Mouse (Mus musculus) layer of hippocampus, postnatal 14 days (tissue): ENCODE measurements around the gene Bcl10. TPM values are rescaled to one million over a fixed set of nuclear protein-coding genes. Genes with fewer than 3 reads are reported as not detected.
A peak's percentile ranks its signal among the peaks of the same experiment; 100 is the strongest.
"Not testable (repeated sequence)": the region's sequence is repeated elsewhere in the genome, so short reads cannot be mapped to it uniquely, and the experiment has no call there.

Experiments
- DNase-seq, 2 experiments: peaks; one replicate each; pipeline ENCODE4 v3.0.0; 2021 to 2022; ENCODE audit warnings: low spot score in 2 of 2, mixed read lengths in 1 of 2
- total RNA-seq, 2 experiments: library from RNA; stranded (reverse); gene quantifications; 2 replicates each; pipeline ENCODE4 v1.2.3; 2021

Gene Bcl10
- total RNA-seq, 2 experiments from 2014 or later: 14.9 to 15.6 TPM

DNA sequence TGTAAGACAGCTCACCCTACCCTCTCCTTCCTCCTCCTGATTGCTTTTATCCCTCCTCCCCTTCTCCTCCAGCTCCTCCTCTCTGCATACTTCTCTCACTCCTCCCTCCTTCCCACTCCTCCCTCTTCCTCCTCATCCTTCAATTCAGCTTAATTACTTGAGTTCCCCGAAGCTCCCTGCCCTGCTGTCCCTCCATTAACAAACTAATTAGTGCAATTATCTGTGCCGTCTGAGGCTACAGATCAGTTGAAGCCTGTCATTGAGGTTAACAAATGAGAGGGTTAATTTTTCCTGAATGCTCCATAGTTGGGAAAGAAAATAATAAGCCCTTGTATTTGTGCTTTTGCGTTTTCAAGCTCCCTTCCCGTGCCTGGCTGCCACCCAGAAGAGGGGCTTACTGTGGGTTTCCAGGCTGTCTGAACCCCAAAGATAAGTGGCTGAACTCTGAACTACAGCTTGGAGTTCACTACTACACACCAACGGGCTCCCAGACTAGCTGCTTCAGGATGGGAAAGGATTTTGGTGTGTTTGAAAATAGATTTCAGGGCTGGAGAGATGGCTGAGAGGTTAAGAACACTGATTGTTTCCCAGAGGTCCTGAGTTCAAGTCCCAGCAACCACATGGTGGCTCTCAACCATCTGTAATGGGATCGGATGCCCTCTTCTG is 25.1 kb downstream of the Bcl10 start:
- no peak for DNase-seq

DNA sequence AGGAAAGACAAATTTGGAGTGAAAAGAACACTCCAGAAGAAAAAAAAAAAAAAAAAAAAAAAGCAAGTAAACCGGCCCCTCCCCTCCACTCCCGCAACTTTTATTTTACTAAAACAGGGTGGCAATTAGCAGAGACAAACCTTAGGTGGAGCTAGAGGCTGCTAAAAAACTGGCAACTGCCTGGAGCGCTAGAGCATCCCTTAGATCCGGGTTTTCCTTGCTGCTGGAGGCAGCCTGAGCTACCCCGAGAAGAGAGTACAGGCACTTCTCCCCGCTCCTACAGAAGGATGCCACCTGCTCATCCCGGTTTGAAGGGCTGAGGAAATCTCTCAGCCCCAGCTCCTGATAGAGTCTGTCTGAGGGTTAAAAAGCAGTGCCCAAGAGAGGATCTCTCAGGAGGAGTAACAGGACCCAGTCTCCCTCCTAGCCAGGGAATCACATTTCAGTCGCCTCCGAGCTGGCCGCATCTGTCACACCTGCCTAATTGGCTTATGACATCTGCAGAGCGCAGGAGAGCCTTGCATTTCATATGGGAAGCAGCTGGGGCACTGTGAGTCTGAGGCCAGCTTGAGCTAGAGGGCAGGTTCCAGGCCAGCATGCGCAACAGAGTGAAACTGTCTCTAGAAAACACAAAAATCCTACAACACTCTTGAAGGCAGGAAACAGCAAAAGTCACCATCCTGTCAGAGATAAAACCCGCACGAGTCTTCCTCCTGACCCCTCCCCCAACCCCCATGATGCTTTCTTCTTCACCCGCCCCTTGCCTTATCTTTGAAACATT is 27.6 kb downstream of the Bcl10 start:
- DNase-seq: peak; percentile 39 to 73

- DNase-seq: no peak
Observed at GRCm38 (mm10) chr3:145950815-145951130, 28.2 kb downstream of the Bcl10 start.

- DNase-seq: no peak
Observed at GRCm38 (mm10) chr3:145951287-145952165, 28.9 kb downstream of the Bcl10 start.

DNA sequence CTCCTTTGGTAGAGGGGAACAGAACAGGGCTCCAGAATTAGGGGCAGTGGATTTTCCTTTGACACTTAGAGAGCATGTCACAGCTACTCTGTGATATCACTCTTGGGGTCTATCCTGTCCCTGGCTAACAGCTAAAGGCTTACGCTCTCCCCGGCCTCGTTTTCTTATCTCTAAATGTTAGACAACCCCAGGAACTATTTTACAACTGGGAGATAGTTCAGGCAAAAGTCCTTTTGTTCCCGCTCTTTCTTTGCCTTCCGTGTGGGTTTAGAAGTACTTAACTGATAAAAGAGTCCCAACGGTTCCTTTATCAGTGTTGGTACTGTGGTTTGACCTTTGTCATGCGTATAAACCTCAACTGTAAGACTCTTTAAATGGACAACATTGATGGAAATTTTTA is 30.3 kb downstream of the Bcl10 start:
- no peak for DNase-seq

GRCm38 (mm10) chr3:145953411-145953810 is 30.8 kb downstream of the Bcl10 start:
- no peak for DNase-seq

- DNase-seq: peak in 1 of 2 experiments; percentile 16
Observed at GRCm38 (mm10) chr3:145959824-145960223, 37.2 kb downstream of the Bcl10 start.

DNA sequence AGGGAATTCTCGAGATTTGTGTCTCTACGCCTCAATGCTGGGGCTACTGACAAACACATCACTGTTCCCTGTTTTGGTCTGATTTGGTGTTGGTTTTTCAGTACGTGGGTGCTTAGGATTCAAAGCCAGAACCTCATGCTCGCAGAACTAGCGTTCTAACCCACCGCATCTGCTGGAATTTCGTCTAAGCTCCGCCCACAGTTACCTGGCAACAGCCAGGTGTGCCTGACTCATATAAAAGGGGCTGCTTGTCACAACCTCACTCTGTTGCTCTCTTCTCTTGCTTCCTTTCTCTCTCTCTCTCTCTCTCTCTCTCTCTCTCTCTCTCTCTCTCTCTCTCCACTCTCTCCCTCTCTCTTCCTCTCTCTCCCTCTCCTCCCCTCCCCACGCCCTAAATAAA is 39.8 kb downstream of the Bcl10 start:
- DNase-seq: no peak

DNA sequence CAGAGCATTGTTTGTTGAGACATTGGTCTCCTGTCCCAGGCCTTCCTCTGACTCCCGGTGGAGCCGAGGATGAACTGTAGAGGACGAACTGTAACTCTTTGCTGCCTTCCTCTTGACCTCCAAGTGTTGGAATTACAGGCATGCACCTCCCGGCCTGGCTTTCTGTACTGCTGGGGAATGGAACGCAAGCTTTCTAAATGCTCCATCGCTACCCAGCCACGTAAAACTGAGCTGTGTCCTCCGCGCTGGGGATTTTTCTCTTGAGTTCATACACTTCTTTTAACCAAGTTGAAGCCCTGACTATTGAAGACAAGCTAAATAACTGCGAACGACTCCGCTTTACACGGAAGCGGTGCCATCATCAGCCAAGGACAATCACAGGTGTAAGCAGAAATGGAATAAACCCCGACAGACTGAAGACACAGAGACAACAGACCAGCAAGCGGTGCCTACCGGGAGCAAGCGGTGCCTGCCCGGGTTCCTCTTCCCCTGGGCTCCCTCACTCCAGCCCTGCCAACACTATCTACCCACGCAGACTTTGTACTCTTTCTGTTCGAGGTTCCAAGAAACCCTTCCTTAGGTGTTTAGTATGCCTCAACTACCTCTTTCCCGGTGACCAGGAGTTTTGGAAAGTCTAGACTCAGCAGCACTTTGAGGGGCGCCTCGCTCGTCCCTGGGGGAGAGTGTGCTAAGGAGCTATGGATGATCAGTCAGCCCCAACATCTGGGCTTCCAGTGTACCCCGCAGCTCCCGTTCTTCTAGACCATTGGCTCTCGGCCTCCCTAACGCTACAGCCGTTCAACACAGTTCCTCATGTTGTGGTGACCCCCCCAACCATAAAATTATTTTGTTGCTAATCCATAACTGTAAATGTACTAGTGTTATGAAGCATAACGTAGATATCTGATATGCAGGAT is 40.8 kb downstream of the Bcl10 start:
- no peak for DNase-seq

GRCm38 (mm10) chr3:145964018-145964387 is 41.4 kb downstream of the Bcl10 start:
- DNase-seq: no peak

- no peak for DNase-seq
Observed at GRCm38 (mm10) chr3:145964473-145964872, 41.9 kb downstream of the Bcl10 start.

GRCm38 (mm10) chr3:145965583-145965982 is 43.0 kb downstream of the Bcl10 start:
- DNase-seq: not testable (repeated sequence)

DNA sequence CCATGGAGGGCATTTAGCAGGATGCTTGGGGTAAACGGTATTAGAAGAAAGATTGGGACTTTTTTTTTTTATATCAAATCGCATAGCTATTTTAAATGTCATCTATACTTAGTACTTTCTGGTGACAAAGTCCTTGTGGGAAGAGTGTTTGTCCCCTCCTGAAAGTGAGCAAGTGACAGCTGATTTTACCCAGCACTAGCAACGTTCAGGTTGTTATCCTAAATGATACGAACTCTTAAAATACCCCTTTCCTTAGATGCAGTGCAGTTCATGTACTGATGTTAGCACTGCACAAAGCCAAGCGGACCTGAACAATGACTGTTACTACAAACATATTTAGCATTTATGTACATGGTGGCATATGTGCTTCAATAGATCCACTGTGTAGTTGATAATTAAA is 44.2 kb downstream of the Bcl10 start:
- DNase-seq: no peak

- DNase-seq: no peak
Observed at GRCm38 (mm10) chr3:145969031-145969501, 46.5 kb downstream of the Bcl10 start.

GRCm38 (mm10) chr3:145971501-145971900 is 48.9 kb downstream of the Bcl10 start:
- DNase-seq: no peak

DNA sequence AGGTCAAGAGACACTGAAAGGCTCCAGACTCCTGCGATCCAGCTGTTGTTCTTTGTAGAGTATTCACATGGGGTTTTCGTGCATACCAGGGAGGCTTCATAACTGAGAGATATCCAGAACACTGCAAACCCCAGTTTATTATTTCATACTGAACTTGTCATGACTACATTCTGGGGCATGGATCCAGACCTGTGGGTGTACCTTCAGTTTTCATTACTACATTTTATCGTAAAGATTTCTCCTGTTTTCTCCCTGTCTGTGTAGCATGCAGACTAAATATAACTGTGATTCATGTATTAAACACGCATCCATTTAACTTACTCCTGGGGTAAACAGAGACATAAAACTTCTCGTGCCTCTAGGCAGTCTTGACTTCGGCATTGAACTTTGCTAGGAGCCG is 52.4 kb downstream of the Bcl10 start:
- no peak for DNase-seq

Other genes with a start within 250 kb of the Bcl10 start
- 10 to 100 TPM; 62.6 to 72.2 TPM for gene Ddah1, start 164.1 kb upstream of the Bcl10 start, total RNA-seq
- 10 to 100 TPM; 38.1 to 40.3 TPM for gene 2410004B18Rik, start 15.2 kb downstream of the Bcl10 start, total RNA-seq
- 1 to 10 TPM; 4.4 to 5.0 TPM for gene Syde2, start 65.1 kb downstream of the Bcl10 start, total RNA-seq
- 1 to 10 TPM; 1.0 to 3.0 TPM for gene Wdr63, start 185.3 kb downstream of the Bcl10 start, total RNA-seq
- under 1 TPM in 1 of 2 experiments, not detected in 1; 0.16 TPM for gene Mcoln3, start 194.6 kb downstream of the Bcl10 start, total RNA-seq
- gene Mcoln2, start 227.0 kb downstream of the Bcl10 start, total RNA-seq: not detected